Mouse (Mus musculus): ENCODE data around the gene Pank2. TPM values are rescaled to one million over a fixed set of nuclear protein-coding genes. Genes with fewer than 3 reads are reported as not detected.
"Not testable (repeated sequence)": the region's sequence is repeated elsewhere in the genome, so short reads cannot be mapped to it uniquely, and the experiment has no call there.

The Pank2 gene
- polyA plus RNA-seq, 1 experiment: 65.3 TPM

- TF ChIP-seq POLR2A (IDR thresholded peaks at IDR 0.05; ENCODE audit: low read depth, low read length) (no peak), CTCF (IDR thresholded peaks at IDR 0.05; ENCODE audit: borderline replicate concordance, insufficient read depth, low read length) (no peak)
- Histone ChIP-seq H3K27ac (ENCODE audit: insufficient read depth, low read length) (no peak overlapping the region), H3K4me1 (ENCODE audit: control insufficient read depth, insufficient read depth, low read length) (peaks cover 7% of the 10 kb centered on the region), H3K4me3 (ENCODE audit: insufficient read depth, low read length) (no peak overlapping the region)
Measured at GRCm38 (mm10) chr2:131316167-131316566, 53.9 kb downstream of the Pank2 start.

- no peak overlapping the region for H3K27ac ChIP-seq (ENCODE audit: insufficient read depth, low read length)
- H3K4me1 ChIP-seq (ENCODE audit: control insufficient read depth, insufficient read depth, low read length): peaks cover 7% of the 10 kb centered on the region
- H3K4me3 ChIP-seq (ENCODE audit: insufficient read depth, low read length): no peak overlapping the region
- TF ChIP-seq POLR2A (IDR thresholded peaks at IDR 0.05; ENCODE audit: low read depth, low read length) (no peak), CTCF (IDR thresholded peaks at IDR 0.05; ENCODE audit: borderline replicate concordance, insufficient read depth, low read length) (no peak)
Measured at GRCm38 (mm10) chr2:131319401-131319800, 57.1 kb downstream of the Pank2 start.

GRCm38 (mm10) chr2:131321192-131321591 is 58.9 kb downstream of the Pank2 start:
- H3K27ac ChIP-seq (ENCODE audit: insufficient read depth, low read length): 0 out of 2 replicates have a peak overlapping the region, but pooled peaks have one; percentile 14
- not testable (repeated sequence) for H3K4me3 ChIP-seq (ENCODE audit: insufficient read depth, low read length); H3K4me1 ChIP-seq (ENCODE audit: control insufficient read depth, insufficient read depth, low read length)

GRCm38 (mm10) chr2:131323675-131324074 is 61.4 kb downstream of the Pank2 start:
- Histone ChIP-seq H3K27ac (ENCODE audit: insufficient read depth, low read length) (no peak overlapping the region), H3K4me3 (ENCODE audit: insufficient read depth, low read length) (no peak overlapping the region), H3K4me1 (ENCODE audit: control insufficient read depth, insufficient read depth, low read length) (peaks cover 7% of the 10 kb centered on the region)
- no peak for TF ChIP-seq CTCF (IDR thresholded peaks at IDR 0.05; ENCODE audit: borderline replicate concordance, insufficient read depth, low read length)
- no peak for TF ChIP-seq POLR2A (IDR thresholded peaks at IDR 0.05; ENCODE audit: low read depth, low read length)

- TF ChIP-seq POLR2A (IDR thresholded peaks at IDR 0.05; ENCODE audit: low read depth, low read length) (no peak), CTCF (IDR thresholded peaks at IDR 0.05; ENCODE audit: borderline replicate concordance, insufficient read depth, low read length) (no peak)
- Histone ChIP-seq H3K27ac (ENCODE audit: insufficient read depth, low read length) (no peak overlapping the region), H3K4me3 (ENCODE audit: insufficient read depth, low read length) (no peak overlapping the region), H3K4me1 (ENCODE audit: control insufficient read depth, insufficient read depth, low read length) (0 out of 2 replicates have a peak, but pooled peaks cover 1% of the 10 kb centered on the region)
Measured at GRCm38 (mm10) chr2:131326044-131326443, 63.7 kb downstream of the Pank2 start.

GRCm38 (mm10) chr2:131328981-131329380 is 66.7 kb downstream of the Pank2 start:
- no peaks in the 10 kb centered on the region for H3K4me1 ChIP-seq (ENCODE audit: control insufficient read depth, insufficient read depth, low read length)
- H3K4me3 ChIP-seq (ENCODE audit: insufficient read depth, low read length): no peak overlapping the region
- TF ChIP-seq POLR2A (IDR thresholded peaks at IDR 0.05; ENCODE audit: low read depth, low read length): no peak
- TF ChIP-seq CTCF (IDR thresholded peaks at IDR 0.05; ENCODE audit: borderline replicate concordance, insufficient read depth, low read length): no peak
- H3K27ac ChIP-seq (ENCODE audit: insufficient read depth, low read length): no peak overlapping the region

- TF ChIP-seq POLR2A (IDR thresholded peaks at IDR 0.05; ENCODE audit: low read depth, low read length) (no peak), CTCF (IDR thresholded peaks at IDR 0.05; ENCODE audit: borderline replicate concordance, insufficient read depth, low read length) (no peak)
- H3K4me3 ChIP-seq (ENCODE audit: insufficient read depth, low read length): no peak overlapping the region
- no peaks in the 10 kb centered on the region for H3K4me1 ChIP-seq (ENCODE audit: control insufficient read depth, insufficient read depth, low read length)
- no peak overlapping the region for H3K27ac ChIP-seq (ENCODE audit: insufficient read depth, low read length)
Measured at GRCm38 (mm10) chr2:131330548-131330947, 68.3 kb downstream of the Pank2 start.

- Histone ChIP-seq H3K4me1 (ENCODE audit: control insufficient read depth, insufficient read depth, low read length) (no peaks in the 10 kb centered on the region), H3K4me3 (ENCODE audit: insufficient read depth, low read length) (no peak overlapping the region), H3K27ac (ENCODE audit: insufficient read depth, low read length) (no peak overlapping the region)
- no peak for TF ChIP-seq CTCF (IDR thresholded peaks at IDR 0.05; ENCODE audit: borderline replicate concordance, insufficient read depth, low read length)
- no peak for TF ChIP-seq POLR2A (IDR thresholded peaks at IDR 0.05; ENCODE audit: low read depth, low read length)
Measured at GRCm38 (mm10) chr2:131337602-131338001, 75.3 kb downstream of the Pank2 start.

- Histone ChIP-seq H3K27ac (ENCODE audit: insufficient read depth, low read length) (no peak overlapping the region), H3K4me3 (ENCODE audit: insufficient read depth, low read length) (no peak overlapping the region), H3K4me1 (ENCODE audit: control insufficient read depth, insufficient read depth, low read length) (no peaks in the 10 kb centered on the region; the same call in 1 of the 2 replicates)
- TF ChIP-seq POLR2A (IDR thresholded peaks at IDR 0.05; ENCODE audit: low read depth, low read length): no peak
- TF ChIP-seq CTCF (IDR thresholded peaks at IDR 0.05; ENCODE audit: borderline replicate concordance, insufficient read depth, low read length): no peak
Measured at GRCm38 (mm10) chr2:131344449-131344848, 82.2 kb downstream of the Pank2 start.

- peaks cover 4% of the 10 kb centered on the region for H3K4me1 ChIP-seq (ENCODE audit: control insufficient read depth, insufficient read depth, low read length)
- no peak overlapping the region for H3K27ac ChIP-seq (ENCODE audit: insufficient read depth, low read length)
- TF ChIP-seq CTCF (IDR thresholded peaks at IDR 0.05; ENCODE audit: borderline replicate concordance, insufficient read depth, low read length) (no peak), POLR2A (IDR thresholded peaks at IDR 0.05; ENCODE audit: low read depth, low read length) (no peak)
- no peak overlapping the region for H3K4me3 ChIP-seq (ENCODE audit: insufficient read depth, low read length)
Measured at GRCm38 (mm10) chr2:131345556-131345955, 83.3 kb downstream of the Pank2 start.

Other genes with a start within 250 kb of the Pank2 start
- 3.8 and 9.4 TPM in 2 replicates for gene Gfra4, start 219.4 kb upstream of the Pank2 start, polyA plus RNA-seq (2011; ENCODE audit: insufficient read length, low read depth, missing spikeins)
- gene Adam33, start 198.7 kb upstream of the Pank2 start, polyA plus RNA-seq (2011; ENCODE audit: insufficient read length, low read depth, missing spikeins): 15.6 and 23.3 TPM in 2 replicates
- gene Siglec1, start 175.7 kb upstream of the Pank2 start, polyA plus RNA-seq (2011; ENCODE audit: insufficient read length, low read depth, missing spikeins): 0.12 and 0.70 TPM in 2 replicates
- 7.3 and 8.6 TPM in 2 replicates for gene Hspa12b, start 135.2 kb upstream of the Pank2 start, polyA plus RNA-seq (2011; ENCODE audit: insufficient read length, low read depth, missing spikeins)
- not detected in 2 replicates for gene Gm11037, start 129.0 kb upstream of the Pank2 start, polyA plus RNA-seq (2011; ENCODE audit: insufficient read length, low read depth, missing spikeins)
- 29.0 and 34.0 TPM in 2 replicates for gene 1700037H04Rik, start 102.4 kb upstream of the Pank2 start, polyA plus RNA-seq (2011; ENCODE audit: insufficient read length, low read depth, missing spikeins)
- gene Cenpb, start 82.4 kb upstream of the Pank2 start, polyA plus RNA-seq (2011; ENCODE audit: insufficient read length, low read depth, missing spikeins): 52.2 and 55.0 TPM in 2 replicates
- 19.4 and 33.1 TPM in 2 replicates for gene Cdc25b, start 75.5 kb upstream of the Pank2 start, polyA plus RNA-seq (2011; ENCODE audit: insufficient read length, low read depth, missing spikeins)
- gene Spef1, start 75.2 kb upstream of the Pank2 start, polyA plus RNA-seq (2011; ENCODE audit: insufficient read length, low read depth, missing spikeins): 4.4 and 10.8 TPM in 2 replicates
- gene Ap5s1, start 55.4 kb upstream of the Pank2 start, polyA plus RNA-seq (2011; ENCODE audit: insufficient read length, low read depth, missing spikeins): 13.0 and 13.8 TPM in 2 replicates
- gene Mavs, start 28.4 kb upstream of the Pank2 start, polyA plus RNA-seq (2011; ENCODE audit: insufficient read length, low read depth, missing spikeins): 23.1 and 24.8 TPM in 2 replicates
- 21.6 and 25.9 TPM in 2 replicates for gene Rnf24, start 90.4 kb downstream of the Pank2 start, polyA plus RNA-seq (2011; ENCODE audit: insufficient read length, low read depth, missing spikeins)
- 21.0 and 21.1 TPM in 2 replicates for gene Smox, start 229.0 kb downstream of the Pank2 start, polyA plus RNA-seq (2011; ENCODE audit: insufficient read length, low read depth, missing spikeins)